Mouse (Mus musculus) E14TG2a.4 (cell line): Measurements from ENCODE around the gene Nomo1.

Source experiments
- CTCF ChIP-seq: conservative IDR thresholded peaks from 2 replicates; pipeline ENCODE4 v1.5.1; 2014; ENCODE audit warnings: low read length
- NANOG ChIP-seq: IDR thresholded peaks from 2 replicates; pipeline ENCODE4 v1.6.1; 2014; ENCODE audit warnings: borderline replicate concordance, low read length, mixed read lengths
- POU5F1 ChIP-seq: IDR thresholded peaks from 2 replicates; pipeline ENCODE4 v1.6.1; 2014; ENCODE audit warnings: low read length, borderline replicate concordance

DNA sequence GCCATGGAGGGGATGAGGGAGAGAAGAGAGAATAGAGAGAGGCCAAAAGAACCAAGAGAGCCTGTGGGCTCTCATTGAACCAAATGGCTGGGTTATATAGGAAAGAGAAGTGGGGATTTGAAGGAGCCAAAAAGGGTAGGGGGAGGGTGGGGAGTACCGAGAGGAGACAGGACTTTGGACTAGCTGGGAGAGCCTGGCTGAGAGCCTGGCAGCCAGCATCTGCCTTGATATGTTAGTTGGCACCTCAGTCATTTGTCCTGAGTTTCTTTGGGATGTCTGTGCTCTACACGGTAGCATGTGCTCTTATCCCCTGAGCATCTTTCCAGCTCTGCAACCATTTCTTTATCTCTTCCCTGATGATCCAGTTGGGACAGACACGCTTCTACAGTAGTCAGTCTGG, 20.1 kb downstream of the Nomo1 start:
- TF ChIP-seq CTCF, result no peak
- no peak for TF ChIP-seq NANOG
- no peak for TF ChIP-seq POU5F1
